Mouse (Mus musculus) activated CD4-positive, CD25-positive, alpha-beta regulatory T cell, adult 4 months (primary cell): ENCODE measurements at regions not wholly inside any gene's neighbourhood (a gene's known extent, or its start where the extent isn't known, plus 50 kb on each side); places are given as distances from the start of the nearest gene placed in this dataset.
"Not testable (repeated sequence)": the region's sequence is repeated elsewhere in the genome, so short reads cannot be mapped to it uniquely, and the experiment has no call there.

ENCODE experiments used
- ATAC-seq: one replicate; pipeline ENCODE4 v1.8.0; 2017

GRCm38 (mm10) chr10:10270297-10270696 is 201.8 kb downstream of the Adgb start:
- ATAC-seq, result no peak

GRCm38 (mm10) chr10:10252540-10253318 is 219.4 kb downstream of the Adgb start:
- ATAC-seq, result no peak

- no peak for ATAC-seq
These were observed 220.0 kb downstream of the Adgb start for GRCm38 (mm10) chr10:10252136-10252535.

- peak; percentile 64 for ATAC-seq
These were observed 237.1 kb downstream of the Adgb start for GRCm38 (mm10) chr10:10234894-10235523.

GRCm38 (mm10) chr10:10224582-10225144 is 247.5 kb downstream of the Adgb start:
- peak; percentile 95 for ATAC-seq

GRCm38 (mm10) chr10:10219726-10220125 is 252.4 kb downstream of the Adgb start:
- no peak for ATAC-seq

- ATAC-seq, result no peak
These were observed 255.2 kb downstream of the Adgb start for GRCm38 (mm10) chr10:10216892-10217291.

GRCm38 (mm10) chr10:10215376-10215775 is 256.8 kb downstream of the Adgb start:
- no peak for ATAC-seq

GRCm38 (mm10) chr10:10208354-10208753 is 263.8 kb downstream of the Adgb start:
- ATAC-seq, result no peak

GRCm38 (mm10) chr10:10205805-10206520 is 266.2 kb downstream of the Adgb start:
- ATAC-seq, result no peak

- ATAC-seq, result no peak
These were observed 268.1 kb downstream of the Adgb start for GRCm38 (mm10) chr10:10203982-10204381.

- peak; percentile 49 for ATAC-seq
These were observed 281.8 kb downstream of the Adgb start for GRCm38 (mm10) chr10:10190308-10190707.

- ATAC-seq, result no peak
These were observed 284.0 kb downstream of the Adgb start for GRCm38 (mm10) chr10:10188113-10188512.

- ATAC-seq, result peak; percentile 11
These were observed 285.4 kb downstream of the Adgb start for GRCm38 (mm10) chr10:10186721-10187120.

- peak; percentile 13 for ATAC-seq
These were observed 284.5 kb upstream of the Stxbp5 start for GRCm38 (mm10) chr10:10185298-10185883.

GRCm38 (mm10) chr10:10184386-10184785 is 283.5 kb upstream of the Stxbp5 start:
- peak; percentile 77 for ATAC-seq

GRCm38 (mm10) chr10:10177037-10177436 is 276.2 kb upstream of the Stxbp5 start:
- ATAC-seq, result not testable (repeated sequence)
